Mouse (Mus musculus): ENCODE measurements around the gene Rnf114. TPM values are rescaled to one million over a fixed set of nuclear protein-coding genes. Genes with fewer than 3 reads are reported as not detected.
A peak's percentile ranks its signal among the peaks of the same experiment; 100 is the strongest.

Gene Rnf114
- polyA plus RNA-seq, 1 experiment, result 234 TPM

DNA sequence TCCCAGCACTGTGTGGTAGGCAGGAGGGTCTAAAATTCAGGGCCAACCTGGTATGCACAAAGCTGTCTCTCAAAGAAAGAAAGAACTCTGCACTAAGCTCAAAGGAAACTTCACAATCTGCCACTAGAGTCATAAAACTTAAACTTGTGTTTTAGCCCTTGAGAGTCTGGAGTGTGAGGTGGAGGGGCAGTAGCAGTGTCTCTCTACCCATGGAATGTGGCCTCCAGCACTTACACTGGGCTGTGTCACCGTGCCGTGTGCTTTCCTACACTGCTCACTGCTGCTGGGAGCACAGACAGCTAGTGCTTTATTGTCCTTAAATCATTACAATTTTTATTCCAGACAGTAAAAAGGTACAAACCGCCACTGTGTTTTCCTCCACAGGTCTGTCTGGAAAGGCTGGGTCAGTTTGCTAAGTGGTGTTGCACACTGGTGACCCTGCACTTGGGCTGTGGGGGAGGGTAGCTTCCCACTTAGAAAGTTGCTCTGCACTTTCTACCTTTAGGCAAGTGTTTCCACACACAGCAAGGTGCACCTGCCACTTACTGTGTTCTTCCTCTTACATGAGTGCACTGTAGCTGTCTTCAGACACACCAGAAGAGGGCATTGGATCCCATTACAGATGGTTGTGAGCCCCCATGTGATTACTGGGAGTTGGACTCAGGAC, 15.4 kb downstream of the Rnf114 start:
- H3K27ac ChIP-seq (ENCODE audit: control insufficient read depth, insufficient read depth, low read length), result no peak overlapping the region
- no peak for DNase-seq
- peaks cover 39% of the 10 kb centered on the region for H3K36me3 ChIP-seq (ENCODE audit: control insufficient read depth, insufficient read depth, low read length)
- TF ChIP-seq CTCF (IDR thresholded peaks at IDR 0.05; ENCODE audit: borderline replicate concordance, control insufficient read depth, extremely low read depth, insufficient read depth, low read length, poor library complexity) (no peak), POLR2A (IDR thresholded peaks at IDR 0.05; ENCODE audit: control insufficient read depth, extremely low read depth, insufficient read depth, low read length, poor library complexity) (no peak)
- H3K4me3 ChIP-seq (ENCODE audit: control insufficient read depth, insufficient read depth, low read length), result no peak overlapping the region
- no peaks in the 10 kb centered on the region for H3K27me3 ChIP-seq (ENCODE audit: control insufficient read depth, insufficient read depth, low read length)
- 99% methylated on average over 3 of the region's 3 CpGs for WGBS
- peaks cover 38% of the 10 kb centered on the region for H3K4me1 ChIP-seq (replicated peaks; ENCODE audit: control insufficient read depth, insufficient read depth, low read length)

DNA sequence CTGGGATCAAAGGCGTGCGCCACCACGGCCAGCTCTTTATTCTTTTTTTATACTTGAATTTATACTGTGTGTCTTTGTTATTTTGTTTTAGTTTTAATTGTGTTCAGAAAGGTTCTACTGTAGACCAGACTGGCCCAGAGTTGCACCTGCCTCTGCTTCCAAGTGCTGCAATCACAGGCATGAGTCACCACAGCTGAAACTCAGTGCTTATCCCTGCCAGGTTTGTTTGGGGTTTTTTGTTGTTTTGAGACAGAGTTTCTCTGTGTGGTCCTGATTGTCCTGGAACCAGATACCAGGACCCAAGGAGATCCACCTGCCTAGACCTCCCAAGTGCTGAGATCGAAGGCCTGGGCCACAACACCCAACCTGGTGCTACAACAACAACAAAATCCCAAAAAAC, 16.1 kb downstream of the Rnf114 start:
- DNase-seq, result no peak
- Histone ChIP-seq H3K4me1 (replicated peaks; ENCODE audit: control insufficient read depth, insufficient read depth, low read length) (peaks cover 38% of the 10 kb centered on the region), H3K36me3 (ENCODE audit: control insufficient read depth, insufficient read depth, low read length) (peaks cover 46% of the 10 kb centered on the region), H3K4me3 (ENCODE audit: control insufficient read depth, insufficient read depth, low read length) (no peak overlapping the region), H3K27me3 (ENCODE audit: control insufficient read depth, insufficient read depth, low read length) (no peaks in the 10 kb centered on the region), H3K27ac (ENCODE audit: control insufficient read depth, insufficient read depth, low read length) (no peak overlapping the region)
- TF ChIP-seq POLR2A (IDR thresholded peaks at IDR 0.05; ENCODE audit: control insufficient read depth, extremely low read depth, insufficient read depth, low read length, poor library complexity) (no peak), CTCF (IDR thresholded peaks at IDR 0.05; ENCODE audit: borderline replicate concordance, control insufficient read depth, extremely low read depth, insufficient read depth, low read length, poor library complexity) (no peak)
- WGBS, result 97% methylated on average over 4 of the region's 4 CpGs

DNA sequence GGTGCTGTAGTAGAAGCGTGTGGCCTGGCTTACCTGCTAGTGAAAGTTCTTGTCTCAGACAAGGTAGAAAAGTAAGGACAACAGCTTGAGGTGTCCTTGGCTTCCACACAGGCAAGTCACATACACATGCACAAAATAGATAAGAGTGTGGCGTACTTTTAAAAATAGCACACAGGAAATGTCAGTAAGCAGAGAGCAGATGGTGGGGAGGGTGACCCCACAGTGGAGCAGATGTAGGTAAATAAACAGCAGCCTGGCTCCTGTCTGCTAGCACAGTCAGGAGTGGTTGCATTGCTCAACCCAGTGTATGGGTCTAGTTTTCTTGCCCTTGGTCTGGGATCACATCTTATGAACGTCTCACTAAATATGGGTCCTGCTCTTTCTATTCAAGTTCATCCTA, 18.0 kb downstream of the Rnf114 start:
- WGBS, result 36% methylated on average over 3 of the region's 3 CpGs
- Histone ChIP-seq H3K27ac (ENCODE audit: control insufficient read depth, insufficient read depth, low read length) (peak overlapping the region; percentile 80), H3K4me3 (ENCODE audit: control insufficient read depth, insufficient read depth, low read length) (no peak overlapping the region), H3K27me3 (ENCODE audit: control insufficient read depth, insufficient read depth, low read length) (no peaks in the 10 kb centered on the region), H3K36me3 (ENCODE audit: control insufficient read depth, insufficient read depth, low read length) (peaks cover 65% of the 10 kb centered on the region), H3K4me1 (replicated peaks; ENCODE audit: control insufficient read depth, insufficient read depth, low read length) (peaks cover 24% of the 10 kb centered on the region)
- TF ChIP-seq POLR2A (IDR thresholded peaks at IDR 0.05; ENCODE audit: control insufficient read depth, extremely low read depth, insufficient read depth, low read length, poor library complexity) (no peak), CTCF (IDR thresholded peaks at IDR 0.05; ENCODE audit: borderline replicate concordance, control insufficient read depth, extremely low read depth, insufficient read depth, low read length, poor library complexity) (no peak)
- peak; percentile 33 for DNase-seq

DNA sequence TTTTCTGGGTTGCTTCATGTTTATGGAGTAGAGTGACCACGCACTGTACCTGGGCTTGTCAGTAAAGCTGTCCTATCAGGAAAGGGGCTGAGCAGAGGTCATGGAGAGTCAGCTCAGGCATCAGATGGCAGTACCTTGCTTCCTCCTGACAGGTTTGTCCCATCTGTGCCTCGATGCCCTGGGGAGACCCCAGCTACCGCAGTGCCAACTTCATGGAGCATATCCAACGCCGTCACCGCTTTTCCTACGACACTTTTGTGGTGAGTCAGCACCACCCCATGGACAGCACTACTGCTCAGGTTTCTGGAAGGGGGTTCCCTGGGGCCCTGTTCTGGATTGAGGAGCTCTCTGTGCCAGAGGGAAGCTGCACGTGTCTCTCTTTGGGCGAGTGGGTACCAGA, 19.9 kb downstream of the Rnf114 start:
- Histone ChIP-seq H3K4me1 (replicated peaks; ENCODE audit: control insufficient read depth, insufficient read depth, low read length) (peaks cover 18% of the 10 kb centered on the region), H3K36me3 (ENCODE audit: control insufficient read depth, insufficient read depth, low read length) (peaks cover 80% of the 10 kb centered on the region), H3K27me3 (ENCODE audit: control insufficient read depth, insufficient read depth, low read length) (no peaks in the 10 kb centered on the region), H3K27ac (ENCODE audit: control insufficient read depth, insufficient read depth, low read length) (no peak overlapping the region), H3K4me3 (ENCODE audit: control insufficient read depth, insufficient read depth, low read length) (no peak overlapping the region)
- no peak for TF ChIP-seq POLR2A (IDR thresholded peaks at IDR 0.05; ENCODE audit: control insufficient read depth, extremely low read depth, insufficient read depth, low read length, poor library complexity)
- no peak for DNase-seq
- 97% methylated on average over 9 of the region's 9 CpGs for WGBS

DNA sequence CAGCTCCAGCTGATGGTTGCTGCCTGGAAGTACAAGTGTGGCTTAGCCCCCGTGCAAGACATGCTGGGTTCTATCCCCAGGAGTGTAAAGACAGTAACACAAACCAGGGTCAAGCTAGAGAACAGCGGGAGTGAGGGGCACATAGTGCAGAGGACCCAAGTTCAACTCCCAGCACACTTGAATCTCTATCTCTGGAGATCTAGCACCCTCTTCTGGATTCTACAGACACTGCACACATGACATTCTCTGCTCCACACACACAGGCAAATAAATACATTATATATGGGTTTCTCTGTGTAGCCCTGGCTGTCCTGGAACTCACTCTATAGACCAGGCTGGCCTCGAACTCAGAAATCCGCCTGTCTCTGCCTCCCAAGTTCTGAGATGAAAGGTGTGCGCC, 20.5 kb downstream of the Rnf114 start:
- no peak for TF ChIP-seq CTCF (IDR thresholded peaks at IDR 0.05; ENCODE audit: borderline replicate concordance, control insufficient read depth, extremely low read depth, insufficient read depth, low read length, poor library complexity)
- no peak for TF ChIP-seq POLR2A (IDR thresholded peaks at IDR 0.05; ENCODE audit: control insufficient read depth, extremely low read depth, insufficient read depth, low read length, poor library complexity)
- DNase-seq, result peak; percentile 37

DNA sequence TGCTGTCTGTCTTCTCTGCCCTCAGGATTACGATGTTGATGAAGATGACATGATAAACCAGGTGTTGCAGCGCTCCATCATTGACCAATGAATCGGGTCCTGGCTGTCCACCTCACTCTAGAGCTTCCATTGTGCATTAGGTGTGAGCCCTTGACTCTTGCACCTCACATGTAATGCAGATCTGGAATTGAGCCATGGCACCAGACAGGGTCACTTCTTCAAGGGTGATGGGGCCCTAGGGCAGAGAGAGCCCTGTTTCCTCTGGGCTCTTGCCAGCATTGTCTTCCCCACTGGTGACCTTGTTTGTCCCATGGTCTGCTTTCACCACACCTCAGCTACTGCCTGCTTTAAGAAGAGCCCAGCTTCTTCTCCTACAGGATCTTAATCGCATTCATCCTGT, 22.2 kb downstream of the Rnf114 start:
- H3K27me3 ChIP-seq (ENCODE audit: control insufficient read depth, insufficient read depth, low read length), result no peaks in the 10 kb centered on the region
- no peak for TF ChIP-seq CTCF (IDR thresholded peaks at IDR 0.05; ENCODE audit: borderline replicate concordance, control insufficient read depth, extremely low read depth, insufficient read depth, low read length, poor library complexity)
- TF ChIP-seq POLR2A (IDR thresholded peaks at IDR 0.05; ENCODE audit: control insufficient read depth, extremely low read depth, insufficient read depth, low read length, poor library complexity), result no peak
- no peak overlapping the region for H3K4me3 ChIP-seq (ENCODE audit: control insufficient read depth, insufficient read depth, low read length)
- H3K36me3 ChIP-seq (ENCODE audit: control insufficient read depth, insufficient read depth, low read length), result peaks cover 70% of the 10 kb centered on the region
- peaks cover 11% of the 10 kb centered on the region for H3K4me1 ChIP-seq (replicated peaks; ENCODE audit: control insufficient read depth, insufficient read depth, low read length)
- DNase-seq, result no peak
- H3K27ac ChIP-seq (ENCODE audit: control insufficient read depth, insufficient read depth, low read length), result no peak overlapping the region
- over 99% methylated on average over 4 of the region's 4 CpGs for WGBS

More for the DNA sequence above, 20.5 kb downstream of the Rnf114 start:
- Histone ChIP-seq H3K27ac (ENCODE audit: control insufficient read depth, insufficient read depth, low read length) (no peak overlapping the region), H3K4me3 (ENCODE audit: control insufficient read depth, insufficient read depth, low read length) (no peak overlapping the region), H3K36me3 (ENCODE audit: control insufficient read depth, insufficient read depth, low read length) (peaks cover 80% of the 10 kb centered on the region), H3K4me1 (replicated peaks; ENCODE audit: control insufficient read depth, insufficient read depth, low read length) (peaks cover 15% of the 10 kb centered on the region), H3K27me3 (ENCODE audit: control insufficient read depth, insufficient read depth, low read length) (no peaks in the 10 kb centered on the region)
- 95% methylated on average over 5 of the region's 5 CpGs for WGBS

DNA sequence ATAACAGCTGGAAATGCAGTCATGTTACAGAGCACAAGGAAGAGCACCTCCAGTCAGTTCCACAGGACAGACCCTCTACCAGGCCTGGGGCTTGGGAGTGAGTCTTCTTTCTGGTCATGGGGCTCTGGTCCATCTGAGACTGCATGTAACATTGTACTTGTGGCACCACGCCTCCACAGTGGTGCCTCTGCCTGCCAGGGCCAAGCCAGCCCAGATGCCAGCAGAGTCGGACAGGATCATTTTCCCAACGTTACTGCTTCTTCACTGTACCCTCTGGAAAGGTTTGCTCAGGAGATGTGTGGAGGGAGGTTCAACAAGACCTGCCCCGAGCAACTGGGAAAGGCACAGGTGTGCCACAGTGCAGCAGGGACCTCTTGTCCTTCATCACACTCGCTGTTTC, 23.2 kb downstream of the Rnf114 start:
- peaks cover 70% of the 10 kb centered on the region for H3K36me3 ChIP-seq (ENCODE audit: control insufficient read depth, insufficient read depth, low read length)
- no peak overlapping the region for H3K4me3 ChIP-seq (ENCODE audit: control insufficient read depth, insufficient read depth, low read length)
- TF ChIP-seq POLR2A (IDR thresholded peaks at IDR 0.05; ENCODE audit: control insufficient read depth, extremely low read depth, insufficient read depth, low read length, poor library complexity) (no peak), CTCF (IDR thresholded peaks at IDR 0.05; ENCODE audit: borderline replicate concordance, control insufficient read depth, extremely low read depth, insufficient read depth, low read length, poor library complexity) (no peak)
- 94% methylated on average over 5 of the region's 5 CpGs for WGBS
- peaks cover 4% of the 10 kb centered on the region for H3K4me1 ChIP-seq (replicated peaks; ENCODE audit: control insufficient read depth, insufficient read depth, low read length)
- no peaks in the 10 kb centered on the region for H3K27me3 ChIP-seq (ENCODE audit: control insufficient read depth, insufficient read depth, low read length)
- no peak for DNase-seq
- no peak overlapping the region for H3K27ac ChIP-seq (ENCODE audit: control insufficient read depth, insufficient read depth, low read length)

Measured in thymus, adult 2 months (tissue).